Mouse (Mus musculus) hindbrain, postnatal 0 days (tissue): ENCODE measurements at regions not wholly inside any gene's neighbourhood (a gene's known extent, or its start where the extent isn't known, plus 50 kb on each side); places are given as distances from the start of the nearest gene placed in this dataset.
A peak's percentile ranks its signal among the peaks of the same experiment; 100 is the strongest.

Source experiments
- ATAC-seq: fragments of 200-750 bp; cut with Nextera tagmentation; 2 replicates; pipeline ENCODE4 v1.8.0; 2017; ENCODE audit warnings: mild to moderate bottlenecking, moderate TSS enrichment, moderate library complexity
- DNase-seq: peaks from one replicate; pipeline ENCODE4 v3.0.0-alpha.2; 2015; ENCODE audit warnings: low spot score
- H3K27ac ChIP-seq: fragments of 300-500 bp; sonication (generic); 2 replicates; pipeline ENCODE4 v1.5.1; 2014; ENCODE audit warnings: mild to moderate bottlenecking
- H3K27me3 ChIP-seq: fragments of 300-500 bp; sonication (generic); 2 replicates; pipeline ENCODE4 v1.6.1; 2014; ENCODE audit warnings: low read length, mixed read lengths; ENCODE audit not compliant: insufficient read depth
- H3K36me3 ChIP-seq: fragments of 300-500 bp; sonication (generic); 2 replicates; pipeline ENCODE4 v1.6.1; 2014; ENCODE audit warnings: low read length, mixed read lengths; ENCODE audit not compliant: insufficient read depth
- H3K4me1 ChIP-seq: fragments of 300-500 bp; sonication (generic); 2 replicates; pipeline ENCODE4 v1.6.1; 2014; ENCODE audit warnings: antibody characterized with exemption, low read length, mixed read lengths; ENCODE audit not compliant: insufficient read depth
- H3K4me2 ChIP-seq: fragments of 300-500 bp; sonication (generic); 2 replicates; pipeline ENCODE4 v1.6.1; 2014; ENCODE audit warnings: low read depth, mild to moderate bottlenecking, low read length, moderate library complexity, mixed read lengths
- H3K4me3 ChIP-seq: fragments of 300-500 bp; sonication (generic); 2 replicates; pipeline ENCODE4 v1.5.1; 2014; ENCODE audit warnings: low read length
- H3K9ac ChIP-seq: fragments of 300-500 bp; sonication (generic); replicated peaks from 2 replicates; pipeline ENCODE4 v1.6.1; 2014; ENCODE audit warnings: mild to moderate bottlenecking, low read length, moderate library complexity, mixed read lengths
- H3K9me3 ChIP-seq: fragments of 300-500 bp; sonication (generic); 2 replicates; pipeline ENCODE4 v1.6.1; 2016; ENCODE audit warnings: low read length, mixed read lengths
- CTCF ChIP-seq: IDR thresholded peaks from 2 replicates; pipeline ENCODE4 v1.5.1; 2016; ENCODE audit warnings: antibody characterized with exemption, control low read depth, low read depth
- WGBS: fragments of 180-500 bp; shearing (Covaris S2); extraction: QIAGEN DNeasy Blood & Tissue Kit; methylation state at CpG from one replicate; pipeline ENCODE4 v1.1.7; 2014; 5-methylcytosine and 5-hydroxymethylcytosine counted together

GRCm38 (mm10) chr2:30677498-30677897 lies 82.7 kb downstream of the Cstad start:
- no peak for TF ChIP-seq CTCF
- ATAC-seq: peak; percentile 17
- 6% methylated on average over 5 of the region's 5 CpGs for WGBS
- Histone ChIP-seq H3K36me3 (no peaks in the 10 kb centered on the region), H3K4me1 (peaks cover 15% of the 10 kb centered on the region), H3K9me3 (no peaks in the 10 kb centered on the region), H3K27ac (peak overlapping the region; percentile 91), H3K9ac (peak overlapping the region; percentile 60), H3K4me2 (peak overlapping the region; percentile 58), H3K27me3 (no peaks in the 10 kb centered on the region), H3K4me3 (peak overlapping the region; percentile 24)
- DNase-seq: no peak

GRCm38 (mm10) chr2:30676833-30677459 lies 82.1 kb downstream of the Cstad start:
- Histone ChIP-seq H3K9ac (peak overlapping the region; percentile 60), H3K4me2 (peak overlapping the region; percentile 58), H3K27ac (peak overlapping the region; percentile 91), H3K27me3 (no peaks in the 10 kb centered on the region), H3K4me3 (peak overlapping the region; percentile 24), H3K4me1 (peaks cover 15% of the 10 kb centered on the region), H3K9me3 (no peaks in the 10 kb centered on the region), H3K36me3 (no peaks in the 10 kb centered on the region)
- ATAC-seq (peak; percentile 88), DNase-seq (peak; percentile 88)
- TF ChIP-seq CTCF: peak; percentile 29
- 1% methylated on average over 40 of the region's 44 CpGs for WGBS

- no peaks in the 10 kb centered on the region for H3K36me3 ChIP-seq
- peak overlapping the region; percentile 91 for H3K27ac ChIP-seq
- ATAC-seq (no peak; the same call in 1 of the 2 replicates), DNase-seq (no peak)
- H3K9ac ChIP-seq: peak overlapping the region; percentile 60
- 6% methylated on average over 7 of the region's 7 CpGs for WGBS
- peaks cover 15% of the 10 kb centered on the region for H3K4me1 ChIP-seq
- no peak overlapping the region for H3K4me3 ChIP-seq
- H3K9me3 ChIP-seq: no peaks in the 10 kb centered on the region
- H3K4me2 ChIP-seq: peak overlapping the region; percentile 58
- no peak for TF ChIP-seq CTCF
- no peaks in the 10 kb centered on the region for H3K27me3 ChIP-seq
These were observed 81.6 kb downstream of the Cstad start for GRCm38 (mm10) chr2:30676450-30676832.

- no peaks in the 10 kb centered on the region for H3K27me3 ChIP-seq
- TF ChIP-seq CTCF: no peak
- H3K36me3 ChIP-seq: no peaks in the 10 kb centered on the region
- 83% methylated on average over 2 of the region's 2 CpGs for WGBS
- DNase-seq (no peak), ATAC-seq (peak; percentile 14; the same call in 1 of the 2 replicates)
- peak overlapping the region; percentile 91 for H3K27ac ChIP-seq
- H3K4me3 ChIP-seq: no peak overlapping the region
- no peak overlapping the region for H3K9ac ChIP-seq
- H3K4me1 ChIP-seq: peaks cover 15% of the 10 kb centered on the region
- no peaks in the 10 kb centered on the region for H3K9me3 ChIP-seq
- no peak overlapping the region for H3K4me2 ChIP-seq
These were observed 81.0 kb downstream of the Cstad start for GRCm38 (mm10) chr2:30675839-30676238.

DNA sequence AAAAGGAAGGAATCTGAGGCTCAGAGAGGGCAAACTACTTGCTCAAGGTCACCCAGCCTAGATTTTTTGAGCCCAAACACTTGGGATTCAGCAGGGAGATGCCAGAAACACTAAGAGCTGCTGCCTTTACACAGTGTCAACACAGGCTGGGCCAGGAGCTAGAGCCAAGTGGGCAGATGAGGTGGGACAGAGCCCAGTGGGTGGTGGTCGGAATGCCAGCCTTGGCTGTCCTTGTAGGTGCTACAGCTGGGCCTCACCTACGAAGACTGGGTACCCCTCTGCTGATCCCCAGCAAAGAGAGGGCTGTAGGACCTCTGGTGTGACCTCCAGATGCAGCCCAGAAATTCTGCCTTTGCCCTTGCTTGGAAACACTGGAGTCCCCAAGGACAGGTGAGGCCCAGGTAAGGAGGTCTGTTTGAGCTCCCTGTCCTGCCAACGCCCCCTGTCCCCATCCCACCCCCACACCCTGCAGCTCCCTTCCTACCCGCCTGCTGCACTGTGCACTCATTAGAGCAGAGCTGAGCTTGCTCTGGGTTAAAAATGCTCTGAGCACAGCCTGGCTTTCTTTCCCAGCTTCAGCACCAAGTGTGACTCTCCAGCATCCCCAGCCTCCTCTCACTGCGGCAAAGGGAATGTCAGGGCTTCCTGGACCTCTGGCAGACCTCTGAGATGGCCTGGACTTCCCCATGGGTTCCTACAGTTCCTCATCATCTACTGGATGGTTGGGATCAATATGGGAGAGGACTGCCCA lies 76.2 kb downstream of the Cstad start:
- Histone ChIP-seq H3K4me3 (no peak overlapping the region), H3K4me1 (peaks cover 10% of the 10 kb centered on the region; the same call in 1 of the 2 replicates), H3K27ac (peak overlapping the region; percentile 45; the same call in 1 of the 2 replicates), H3K4me2 (no peak overlapping the region), H3K36me3 (no peaks in the 10 kb centered on the region), H3K9me3 (no peaks in the 10 kb centered on the region), H3K27me3 (no peaks in the 10 kb centered on the region), H3K9ac (no peak overlapping the region)
- ATAC-seq (no peak), DNase-seq (no peak)
- no peak for TF ChIP-seq CTCF
- 52% methylated on average over 5 of the region's 5 CpGs for WGBS

- DNase-seq: no peak
- no peak for TF ChIP-seq CTCF
These were observed 72.6 kb downstream of the Cstad start for GRCm38 (mm10) chr2:30667468-30667867.

GRCm38 (mm10) chr2:30661147-30661546 lies 66.3 kb downstream of the Cstad start:
- Histone ChIP-seq H3K4me1 (peaks cover 40% of the 10 kb centered on the region), H3K9ac (no peak overlapping the region), H3K27ac (peak overlapping the region; percentile 99), H3K9me3 (no peaks in the 10 kb centered on the region), H3K27me3 (no peaks in the 10 kb centered on the region), H3K36me3 (no peaks in the 10 kb centered on the region), H3K4me3 (no peak overlapping the region), H3K4me2 (no peak overlapping the region)
- 31% methylated on average over 10 of the region's 10 CpGs for WGBS
- TF ChIP-seq CTCF: no peak
- no peak for DNase-seq
- no peak for ATAC-seq

More at GRCm38 (mm10) chr2:30667468-30667867, 72.6 kb downstream of the Cstad start:
- 6% methylated on average over 8 of the region's 8 CpGs for WGBS
- Histone ChIP-seq H3K4me3 (no peak overlapping the region), H3K27me3 (no peaks in the 10 kb centered on the region), H3K36me3 (no peaks in the 10 kb centered on the region), H3K4me2 (no peak overlapping the region), H3K27ac (no peak overlapping the region), H3K9ac (no peak overlapping the region), H3K4me1 (peaks cover 10% of the 10 kb centered on the region; the same call in 1 of the 2 replicates), H3K9me3 (no peaks in the 10 kb centered on the region)
- no peak for ATAC-seq
